Mouse (Mus musculus): ENCODE results near the gene Epn1.

The Epn1 gene

GRCm38 (mm10) chr7:5092381-5092780 lies 12.3 kb downstream of the Epn1 start:
- no peak for DNase-seq (ENCODE audit: low read depth, low spot score)

GRCm38 (mm10) chr7:5092831-5093510 lies 12.9 kb downstream of the Epn1 start:
- no peak for DNase-seq (ENCODE audit: low read depth, low spot score)

DNA sequence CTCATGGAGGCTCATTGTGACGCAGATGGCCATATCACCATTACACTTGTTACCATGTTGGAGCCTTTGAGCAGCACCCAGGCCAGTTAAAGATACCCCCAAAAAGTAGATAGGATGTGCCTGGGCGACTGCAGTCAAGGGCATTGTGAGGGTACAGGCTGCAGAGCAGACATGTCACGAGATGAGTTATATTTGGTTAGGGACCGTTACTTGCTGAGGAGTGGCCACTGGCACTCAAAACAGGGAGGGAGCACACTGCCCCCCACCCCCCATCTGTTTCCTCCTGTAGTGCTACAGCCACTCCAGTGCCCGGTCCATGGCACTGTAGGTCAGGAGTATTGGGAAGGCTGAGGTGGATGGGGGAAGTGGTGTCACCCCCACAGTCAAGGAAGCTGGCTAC lies 18.7 kb downstream of the Epn1 start:
- no peak for DNase-seq (ENCODE audit: low read depth, low spot score)

- no peak for DNase-seq (ENCODE audit: low read depth, low spot score)
These were observed 19.8 kb downstream of the Epn1 start for GRCm38 (mm10) chr7:5099796-5100195.

GRCm38 (mm10) chr7:5101066-5101663 lies 21.1 kb downstream of the Epn1 start:
- no peak for DNase-seq (ENCODE audit: low read depth, low spot score)

DNA sequence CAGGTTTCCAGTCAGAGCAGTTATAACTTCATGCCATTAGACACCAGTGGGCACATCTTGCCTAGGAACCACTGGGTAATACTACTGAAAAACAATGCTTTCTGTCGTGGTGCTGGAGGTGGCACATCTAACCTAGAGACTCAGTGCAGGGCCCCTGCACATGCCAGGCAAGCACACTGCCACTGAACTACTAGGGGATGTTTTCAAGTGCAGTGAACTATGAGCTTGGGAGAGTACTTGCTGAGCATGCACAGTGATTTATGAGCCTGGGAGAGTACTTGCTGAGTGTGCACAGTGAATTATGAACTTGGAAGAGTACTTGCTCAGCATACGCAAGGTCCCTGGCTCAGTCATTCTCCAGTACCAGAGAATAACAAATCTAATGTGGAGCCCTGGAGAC lies 22.5 kb downstream of the Epn1 start:
- DNase-seq (ENCODE audit: low read depth, low spot score): no peak

- no peak for DNase-seq (ENCODE audit: low read depth, low spot score)
These were observed 28.2 kb downstream of the Epn1 start for GRCm38 (mm10) chr7:5108272-5108671.

DNA sequence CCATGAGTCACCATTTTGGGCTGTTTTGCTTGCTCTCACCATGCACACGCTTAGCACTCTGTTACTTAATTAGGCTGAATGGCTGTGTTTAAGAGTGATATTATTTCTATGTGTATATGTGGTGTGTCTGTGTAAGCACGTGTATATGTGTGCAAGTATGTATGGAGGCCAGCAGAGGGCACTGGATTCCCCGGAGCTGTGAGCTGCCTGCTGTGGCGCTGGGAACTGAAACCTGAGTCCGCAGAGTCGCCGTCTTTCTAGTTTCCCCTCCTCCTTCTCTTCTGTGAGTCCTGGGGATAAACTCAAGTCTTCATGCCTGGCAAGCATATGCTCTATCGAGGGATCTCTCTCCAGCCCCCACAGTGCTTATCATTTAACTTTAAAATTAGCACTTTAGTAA lies 29.3 kb downstream of the Epn1 start:
- DNase-seq (ENCODE audit: low read depth, low spot score): no peak

DNA sequence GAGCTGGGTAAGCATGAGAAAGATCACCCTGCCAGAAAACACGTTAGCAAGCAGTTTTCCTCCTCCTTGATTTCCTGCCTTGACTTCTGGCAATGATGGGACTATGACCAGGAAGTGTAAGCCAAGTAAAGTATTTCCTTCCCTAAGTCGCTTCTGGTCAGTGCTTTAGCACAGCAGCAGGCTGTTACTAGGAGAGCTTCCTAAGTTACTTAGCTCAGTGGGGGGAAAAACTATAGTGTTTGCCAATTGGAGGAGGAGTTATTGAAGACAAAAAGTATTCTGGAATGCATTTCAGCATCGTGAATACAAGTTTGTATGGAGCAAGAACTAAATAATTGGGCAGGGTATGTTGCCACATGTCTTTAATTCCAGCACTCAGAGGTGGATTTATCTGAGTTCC lies 32.7 kb downstream of the Epn1 start:
- DNase-seq (ENCODE audit: low read depth, low spot score): no peak

DNA sequence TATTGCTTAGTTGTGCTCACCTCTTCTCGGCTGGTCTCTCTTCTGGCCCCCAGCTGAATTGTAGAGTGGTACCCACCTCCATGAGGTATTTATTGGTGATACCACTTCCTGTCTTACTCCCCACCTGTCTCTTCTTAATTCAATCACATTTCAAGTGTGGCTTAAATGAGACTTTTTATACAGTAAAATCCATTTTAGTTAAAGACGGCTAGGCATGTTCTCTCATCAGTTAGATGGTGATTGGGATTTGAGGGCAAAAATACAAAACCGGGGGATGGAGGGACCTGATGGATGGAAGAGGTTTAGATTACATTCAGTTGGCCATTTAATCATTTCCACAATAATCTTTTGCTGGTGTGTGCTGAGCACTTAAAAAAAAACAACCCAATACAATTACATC lies 36.8 kb downstream of the Epn1 start, which contains the start of gene Rfpl4:
Gene Rfpl4 (minus strand): TSS at position 101 of the 400 bp plus-strand sequence.
- no peak for DNase-seq (ENCODE audit: low read depth, low spot score)

DNA sequence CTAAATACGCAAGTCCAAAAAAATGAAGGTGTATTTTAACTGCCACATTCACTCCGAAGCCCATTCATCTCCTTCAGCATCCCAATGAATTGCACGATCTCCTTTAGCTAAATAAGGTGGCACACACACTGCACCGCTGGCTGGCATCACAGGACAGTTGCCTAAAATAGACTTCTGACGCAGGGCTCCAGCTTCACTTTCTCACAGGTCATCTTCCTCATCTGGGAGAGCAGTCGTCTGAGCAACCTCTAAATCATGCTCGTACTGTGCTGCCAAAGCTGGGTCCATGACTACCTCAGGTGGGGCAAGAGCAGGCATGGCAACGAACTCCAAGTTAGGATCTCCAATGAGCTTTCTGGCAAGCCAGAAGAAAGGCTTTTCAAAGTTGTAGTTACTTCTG lies 45.0 kb downstream of the Epn1 start:
- no peak for DNase-seq (ENCODE audit: low read depth, low spot score)

- no peak for DNase-seq (ENCODE audit: low read depth, low spot score)
These were observed 45.7 kb downstream of the Epn1 start, which contains the start of gene Rasl2-9 for GRCm38 (mm10) chr7:5125549-5126406. Rasl2-9 (minus strand) TSS chr7:5125950.
